Mouse (Mus musculus) cerebellum, adult (tissue): ENCODE results near the gene AC170998.1.
"Not testable (repeated sequence)": the region's sequence is repeated elsewhere in the genome, so short reads cannot be mapped to it uniquely, and the experiment has no call there.

Experiments used
- ATAC-seq: cut with Nextera tagmentation; 2 replicates; pipeline ENCODE4 v1.9.2; 2017; ENCODE audit warnings: mild to moderate bottlenecking, moderate library complexity, mixed read lengths; ENCODE audit not compliant: insufficient number of reproducible peaks, low FRiP score, low TSS enrichment

Gene AC170998.1

DNA sequence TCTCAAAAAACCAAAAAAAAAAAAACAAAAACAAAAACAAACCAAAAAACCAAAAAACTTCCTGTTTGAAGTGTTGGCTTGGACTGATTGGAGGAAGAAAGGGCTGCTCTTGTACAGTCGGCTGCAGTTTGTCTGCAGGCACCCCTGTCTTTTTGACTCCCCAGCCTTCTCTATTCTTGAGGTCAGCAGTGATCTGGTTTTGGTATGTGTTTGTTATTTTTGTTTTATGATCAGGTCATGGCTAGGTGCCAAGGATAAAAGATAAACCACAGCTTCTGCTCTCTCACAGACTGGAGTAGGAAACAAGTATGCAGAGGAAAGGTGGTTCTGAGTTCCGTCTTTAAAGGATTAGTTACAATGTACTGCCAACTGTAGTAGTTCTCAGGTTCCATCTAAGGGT is 23.2 kb upstream of the AC170998.1 start:
- no peak for ATAC-seq

GRCm38 (mm10) chr17:28706697-28707096 is 19.2 kb upstream of the AC170998.1 start:
- no peak for ATAC-seq

DNA sequence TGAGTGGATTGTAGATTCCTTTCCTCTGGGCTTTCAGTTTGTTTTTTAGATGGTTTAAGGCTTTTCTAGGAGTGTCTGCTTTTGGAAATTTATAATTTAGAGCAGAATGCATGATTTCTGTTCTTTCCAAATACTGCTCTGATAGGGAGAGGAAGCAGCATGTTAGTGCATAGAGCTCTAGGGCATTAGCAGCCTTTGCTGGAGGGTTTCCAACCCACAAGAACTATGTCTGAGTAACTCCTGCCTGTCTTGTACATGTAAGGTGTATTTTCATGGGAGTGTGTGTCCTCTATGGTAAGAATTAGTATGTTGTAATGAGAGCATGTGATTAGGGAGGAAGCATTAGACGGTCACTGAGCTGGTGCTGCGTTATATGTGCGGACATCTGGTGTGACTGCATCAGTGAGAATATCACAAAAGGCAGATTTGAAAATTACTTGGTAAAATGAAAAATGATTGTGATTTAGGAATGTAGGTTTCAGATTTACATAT is 18.7 kb upstream of the AC170998.1 start:
- ATAC-seq = no peak

DNA sequence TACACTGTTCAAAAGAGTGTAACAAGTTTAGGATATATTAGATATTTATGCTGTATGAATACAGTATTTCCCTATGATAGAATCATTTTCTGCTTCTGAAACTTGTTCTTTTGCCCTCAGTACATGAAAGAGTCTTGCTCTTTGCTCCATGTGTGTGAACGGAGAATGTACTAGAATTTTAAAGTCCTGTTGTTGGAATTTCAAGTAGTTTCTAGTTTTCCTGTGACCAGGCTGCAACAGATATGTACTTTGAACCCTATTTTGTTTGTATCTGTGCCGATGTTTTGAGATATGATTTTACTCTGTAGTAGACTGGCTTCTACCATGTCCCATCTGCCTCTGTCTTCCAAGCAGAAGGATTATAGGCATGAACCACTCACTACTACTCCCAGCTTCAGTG is 18.1 kb upstream of the AC170998.1 start:
- ATAC-seq = no peak

GRCm38 (mm10) chr17:28708989-28709388 is 16.9 kb upstream of the AC170998.1 start:
- ATAC-seq = no peak

GRCm38 (mm10) chr17:28709552-28710290 is 16.2 kb upstream of the AC170998.1 start:
- no peak for ATAC-seq

DNA sequence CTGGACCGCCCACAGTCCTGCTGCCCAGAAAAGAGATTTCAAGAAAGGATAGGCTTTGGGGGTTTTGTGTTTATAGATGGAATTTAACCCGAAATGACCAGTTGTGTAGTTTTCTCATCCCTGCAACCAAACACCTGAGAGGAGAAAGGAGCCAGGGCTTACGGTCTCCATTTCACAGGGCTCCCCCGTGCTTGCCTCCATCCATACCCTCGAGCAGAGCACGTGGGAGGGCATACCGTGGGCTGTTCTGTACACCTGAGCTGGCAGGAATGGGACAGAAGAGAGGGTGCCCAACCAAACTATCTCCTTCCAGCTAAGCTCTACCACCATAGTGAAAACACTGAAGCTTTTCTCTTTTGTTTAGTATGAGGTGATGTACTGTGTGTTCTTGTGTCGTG is 15.6 kb upstream of the AC170998.1 start:
- ATAC-seq = no peak

GRCm38 (mm10) chr17:28711237-28711636 is 14.6 kb upstream of the AC170998.1 start:
- no peak for ATAC-seq

- ATAC-seq = no peak
Observed at GRCm38 (mm10) chr17:28712305-28712704, 13.6 kb upstream of the AC170998.1 start.

- ATAC-seq = no peak
Observed at GRCm38 (mm10) chr17:28714006-28714405, 11.9 kb upstream of the AC170998.1 start.

DNA sequence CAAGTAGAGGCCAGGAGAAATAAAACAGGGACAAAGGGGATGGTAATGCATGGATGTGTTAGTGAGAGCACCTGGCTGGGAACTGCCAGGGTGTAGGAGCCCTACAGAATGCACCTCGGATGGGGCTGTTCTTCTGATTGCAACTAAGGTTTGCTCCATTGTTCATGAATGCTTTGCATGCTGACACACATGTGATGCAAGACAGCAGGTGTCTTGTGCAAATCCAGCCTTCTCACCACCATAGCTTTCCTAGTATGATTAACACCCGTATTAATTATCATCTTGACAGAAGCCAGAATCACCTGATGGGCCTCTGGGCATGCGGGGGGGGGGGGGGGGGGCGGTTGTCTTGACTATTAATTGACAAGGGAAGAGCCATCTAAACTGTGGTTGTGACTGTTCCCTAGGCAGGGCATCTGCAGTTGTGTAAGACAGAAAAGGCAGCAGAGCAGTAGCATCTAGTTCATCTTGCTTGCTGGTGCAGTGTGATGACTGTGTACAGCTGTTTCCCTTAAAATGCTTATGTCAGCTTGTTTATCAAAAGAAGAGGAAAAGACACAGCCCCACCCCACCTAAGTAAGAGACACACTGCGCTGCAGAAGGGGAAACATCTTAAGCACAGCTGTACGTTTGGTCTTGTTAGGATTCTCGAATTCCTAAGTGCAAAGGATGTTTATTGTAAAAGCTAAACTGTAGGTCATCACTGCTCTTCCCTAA is 9.9 kb upstream of the AC170998.1 start:
- no peak for ATAC-seq

DNA sequence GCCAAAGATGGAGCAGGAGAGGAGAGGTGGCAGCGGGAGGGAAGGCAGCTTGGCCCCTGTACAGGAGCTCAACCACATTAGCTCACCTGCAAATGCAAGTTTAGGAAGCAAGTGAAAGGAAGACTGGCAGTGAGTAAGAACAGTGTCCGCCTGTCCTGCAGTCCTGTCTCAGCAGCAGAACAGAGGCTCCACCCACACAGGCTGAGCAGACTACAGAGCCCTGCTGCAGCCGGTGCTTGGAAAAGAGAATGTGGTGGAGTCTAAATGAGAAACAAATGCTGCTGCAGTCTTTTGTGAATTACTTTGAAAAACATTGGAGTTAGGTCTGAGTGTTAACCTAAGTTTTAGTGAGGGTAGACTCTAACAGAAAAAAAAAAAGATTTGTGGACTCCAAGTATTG is 8.3 kb upstream of the AC170998.1 start:
- no peak for ATAC-seq

DNA sequence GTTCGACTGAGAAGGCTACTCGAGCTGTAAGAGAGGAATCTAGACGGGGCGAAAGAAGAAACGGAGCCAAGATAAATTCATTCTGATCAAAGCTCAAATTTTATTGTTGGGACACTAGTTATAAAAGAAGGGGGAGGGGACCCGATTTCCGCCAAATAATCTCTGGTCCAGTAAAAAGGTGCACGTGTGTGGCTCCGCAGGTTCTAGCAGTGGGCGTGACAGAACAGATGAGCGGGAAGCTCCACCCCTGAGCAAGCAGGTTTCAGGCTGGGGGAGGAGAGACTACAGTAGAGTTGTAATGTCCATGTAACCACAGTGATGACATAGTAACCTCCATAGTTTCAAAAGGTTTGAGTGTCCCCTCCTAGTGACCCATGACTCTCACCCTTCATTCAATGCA is 1.6 kb downstream of the AC170998.1 start:
- ATAC-seq = not testable (repeated sequence)

GRCm38 (mm10) chr17:28735317-28736105 is 9.6 kb downstream of the AC170998.1 start:
- no peak for ATAC-seq

GRCm38 (mm10) chr17:28736486-28736885 is 10.6 kb downstream of the AC170998.1 start:
- ATAC-seq = no peak

DNA sequence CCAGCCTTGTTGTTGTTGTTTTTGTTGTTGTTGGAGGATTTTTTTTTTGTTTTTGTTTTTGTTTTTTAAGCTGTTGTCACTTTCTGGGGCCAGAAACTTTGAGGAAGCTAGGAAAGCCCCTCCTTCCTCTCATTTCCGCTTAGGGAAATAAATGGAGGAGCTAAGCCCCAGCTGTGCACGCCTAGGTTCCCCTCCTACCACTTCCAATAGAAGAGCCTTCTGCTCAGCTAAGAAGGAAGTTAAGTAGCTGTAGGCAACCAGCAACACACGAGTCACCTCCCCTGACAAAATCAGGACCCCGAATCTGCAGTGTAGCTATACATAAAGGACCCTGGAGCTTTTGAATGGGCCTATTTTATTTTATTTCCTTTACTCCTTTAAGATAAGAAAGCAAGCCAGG is 12.1 kb downstream of the AC170998.1 start:
- no peak for ATAC-seq

GRCm38 (mm10) chr17:28739244-28739643 is 13.4 kb downstream of the AC170998.1 start:
- ATAC-seq = no peak

DNA sequence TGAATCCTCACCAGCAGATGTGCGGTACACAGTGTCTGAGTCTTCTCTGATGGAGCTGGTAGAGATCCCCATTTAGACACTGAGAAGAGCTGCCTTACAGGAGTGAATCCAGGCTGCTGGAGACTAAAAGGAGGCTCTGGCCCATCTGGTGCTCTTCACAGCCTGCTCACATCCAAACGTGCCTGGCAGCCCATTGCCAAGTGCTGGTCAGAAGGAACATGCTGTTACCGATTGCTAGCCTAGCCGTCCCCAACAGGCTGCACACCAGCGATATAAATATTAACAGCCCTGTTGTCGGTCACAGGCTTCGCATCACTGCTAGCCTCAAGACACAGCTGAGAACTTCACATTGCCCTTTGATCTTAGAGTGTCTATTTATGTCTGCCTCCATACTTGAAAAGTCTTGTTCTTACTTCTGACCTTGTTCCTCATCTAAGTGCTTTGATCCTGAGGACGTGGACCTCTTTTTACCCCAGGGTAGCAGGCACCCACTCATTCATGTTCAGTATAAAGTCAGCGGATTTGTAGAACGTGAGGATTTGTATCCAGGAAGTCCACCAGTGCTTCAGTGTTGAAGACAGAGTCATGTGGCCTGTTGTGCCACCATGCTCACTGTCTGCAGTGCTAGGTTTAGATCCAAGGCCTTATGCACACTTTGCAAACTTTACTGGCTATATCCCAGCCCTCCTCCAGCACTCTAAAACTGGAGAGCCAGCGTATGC is 17.4 kb downstream of the AC170998.1 start:
- ATAC-seq = no peak

- no peak for ATAC-seq
Observed at GRCm38 (mm10) chr17:28743916-28744315, 18.0 kb downstream of the AC170998.1 start.

- ATAC-seq = no peak; the same call in 1 of the 2 replicates
Observed at GRCm38 (mm10) chr17:28745773-28746172, 19.9 kb downstream of the AC170998.1 start.
